Mouse (Mus musculus) G1E (cell line): ENCODE results near the gene Iqsec3. TPM values are rescaled to one million over a fixed set of nuclear protein-coding genes. Genes with fewer than 3 reads are reported as not detected.

Experiments
- ATAC-seq: 2 replicates; pipeline ENCODE4 v1.8.0; 2016; ENCODE audit warnings: mild to moderate bottlenecking; ENCODE audit not compliant: insufficient number of reproducible peaks, poor library complexity, low FRiP score, severe bottlenecking; ENCODE audit errors: extremely low read depth
- DNase-seq: peaks from one replicate; pipeline ENCODE4 v3.0.0; 2012; ENCODE audit warnings: low spot score
- H3K27me3 ChIP-seq: 2 replicates; pipeline ENCODE4 v1.6.1; 2012; ENCODE audit warnings: mild to moderate bottlenecking, low read length, inconsistent platforms; ENCODE audit not compliant: insufficient read depth
- H3K36me3 ChIP-seq: replicated peaks from 2 replicates; pipeline ENCODE3; 2012; ENCODE audit warnings: mild to moderate bottlenecking, inconsistent platforms
- H3K4me1 ChIP-seq: 2 replicates; pipeline ENCODE4 v1.6.1; 2012; ENCODE audit warnings: low read depth, low read length, inconsistent platforms, mixed read lengths; ENCODE audit not compliant: insufficient read depth
- H3K4me3 ChIP-seq: 2 replicates; pipeline ENCODE4 v1.5.1; 2012; ENCODE audit warnings: low read depth, mild to moderate bottlenecking, inconsistent platforms, low read length, moderate library complexity, mixed read lengths
- H3K9me3 ChIP-seq: replicated peaks from 2 replicates; pipeline ENCODE4 v1.6.1; 2012; ENCODE audit warnings: inconsistent platforms
- CTCF ChIP-seq: IDR thresholded peaks from 2 replicates; pipeline ENCODE4 v1.5.1; 2012; ENCODE audit warnings: low read depth, low read length, inconsistent platforms, mixed read lengths
- GATA1 ChIP-seq: IDR thresholded peaks from 2 replicates; pipeline ENCODE4 v1.6.1; 2012; ENCODE audit warnings: borderline replicate concordance, low read length, inconsistent platforms, mixed read lengths
- GATA2 ChIP-seq: IDR thresholded peaks from 2 replicates; pipeline ENCODE4 v1.6.1; 2012; ENCODE audit warnings: low read depth, low read length, inconsistent platforms, borderline replicate concordance
- POLR2AphosphoS5 ChIP-seq: IDR thresholded peaks from 2 replicates; pipeline ENCODE4 v1.6.1; 2012; ENCODE audit warnings: low read depth, low read length, inconsistent platforms; ENCODE audit not compliant: insufficient replicate concordance
- TAL1 ChIP-seq: conservative IDR thresholded peaks from 2 replicates; pipeline ENCODE4 v1.6.1; 2012; ENCODE audit warnings: low read depth, low read length, inconsistent platforms, mixed read lengths
- polyA plus RNA-seq: library from polyadenylated mRNA; stranded (reverse); fragments of >175 nt; gene quantifications from 2 replicates; pipeline ENCODE4 v1.2.3, GENCODE M21; 2012
- total RNA-seq, 2 experiments: library from RNA; stranded (forward) in 1 of 2; stranded (reverse) in 1 of 2; fragments of 200-1000 nt in 1 of 2; fragments of >200 nt in 1 of 2; fragmentation: Nextera tagmentation in 1 of 2; gene quantifications; 2 replicates each; pipeline ENCODE4 v1.2.3; 2014 to 2017

Iqsec3 gene
- total and polyA plus RNA-seq, 3 experiments, result 0.11 TPM; not detected in 2

DNA sequence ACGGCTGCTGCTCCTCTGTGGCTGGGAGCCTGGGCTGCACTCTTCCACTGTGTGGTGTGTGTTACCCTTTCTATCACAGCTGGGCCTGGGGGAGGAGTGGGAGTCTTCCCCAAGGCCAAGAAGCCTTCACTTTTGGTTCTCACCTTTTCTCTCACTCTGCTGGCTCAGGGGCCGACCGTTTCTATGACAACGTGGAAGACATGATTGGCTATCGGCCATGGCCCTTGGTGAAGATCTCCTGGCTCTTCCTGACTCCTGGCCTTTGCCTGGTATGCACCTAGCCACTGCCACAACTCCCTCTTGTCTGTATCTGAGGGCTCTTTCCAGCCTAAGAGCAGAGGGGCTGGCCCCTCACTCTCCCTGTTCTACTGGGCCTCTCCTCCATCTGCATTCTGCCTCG, 110.4 kb downstream of the Iqsec3 start:
- H3K27me3 ChIP-seq, result no peaks in the 10 kb centered on the region; the same call in 1 of the 2 replicates
- TF ChIP-seq CTCF (no peak), GATA1 (no peak), GATA2 (no peak), POLR2AphosphoS5 (no peak)

DNA sequence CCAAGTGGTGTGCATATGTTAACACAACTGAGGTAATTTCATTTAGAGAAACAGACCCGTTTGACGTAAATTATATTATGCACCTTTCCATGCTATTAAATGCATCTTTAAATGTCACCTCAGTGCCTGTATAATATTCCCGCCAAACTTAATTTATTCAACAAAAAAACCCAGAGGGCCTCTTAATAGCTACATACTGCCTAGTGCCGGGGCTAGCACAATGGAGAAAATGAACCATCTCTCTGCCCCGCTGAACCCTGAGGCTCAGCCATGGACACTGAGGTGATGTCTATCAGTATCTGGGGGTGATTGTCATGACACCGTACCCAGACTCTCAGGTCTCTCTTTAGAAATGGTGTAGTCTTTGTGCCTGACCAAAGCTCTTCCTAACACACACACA, 116.2 kb downstream of the Iqsec3 start:
- no peak for DNase-seq
- no peaks in the 10 kb centered on the region; the same call in 1 of the 2 replicates for H3K27me3 ChIP-seq
- no peaks in the 10 kb centered on the region for H3K4me1 ChIP-seq
- TF ChIP-seq POLR2AphosphoS5 (no peak), GATA1 (no peak), CTCF (no peak), GATA2 (no peak), TAL1 (no peak)
- no peaks in the 10 kb centered on the region for H3K9me3 ChIP-seq
- no peak overlapping the region for H3K4me3 ChIP-seq
- ATAC-seq, result no peak
- no peaks in the 10 kb centered on the region for H3K36me3 ChIP-seq

More for the DNA sequence above, 110.4 kb downstream of the Iqsec3 start:
- Histone ChIP-seq H3K4me1 (no peaks in the 10 kb centered on the region; the same call in 1 of the 2 replicates), H3K9me3 (no peaks in the 10 kb centered on the region), H3K4me3 (no peak overlapping the region), H3K36me3 (no peaks in the 10 kb centered on the region)
- ATAC-seq, result no peak
- no peak for DNase-seq

DNA sequence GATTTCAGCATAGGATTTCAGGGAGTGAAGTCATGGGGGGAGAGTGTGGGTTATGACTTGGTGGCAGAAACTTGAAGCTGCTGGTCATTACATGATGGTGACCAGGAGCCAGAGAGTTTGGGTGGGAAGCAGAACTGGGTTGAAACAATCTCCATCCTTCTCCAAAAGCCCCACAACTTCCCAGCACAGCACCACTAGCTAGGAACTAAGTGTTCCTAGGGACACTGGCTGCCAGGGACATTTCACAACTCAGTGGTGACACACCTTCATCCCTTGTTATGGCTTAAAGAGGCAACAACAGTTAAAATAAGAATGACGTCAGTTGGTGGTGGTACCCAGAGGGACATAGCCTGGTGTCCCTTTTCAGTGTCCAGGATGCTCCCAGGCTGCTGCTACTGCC, 117.4 kb downstream of the Iqsec3 start:
- Histone ChIP-seq H3K4me1 (no peaks in the 10 kb centered on the region), H3K4me3 (no peak overlapping the region), H3K27me3 (no peaks in the 10 kb centered on the region; the same call in 1 of the 2 replicates), H3K9me3 (no peaks in the 10 kb centered on the region), H3K36me3 (no peaks in the 10 kb centered on the region)
- no peak for ATAC-seq
- DNase-seq, result no peak
- no peak for TF ChIP-seq CTCF

DNA sequence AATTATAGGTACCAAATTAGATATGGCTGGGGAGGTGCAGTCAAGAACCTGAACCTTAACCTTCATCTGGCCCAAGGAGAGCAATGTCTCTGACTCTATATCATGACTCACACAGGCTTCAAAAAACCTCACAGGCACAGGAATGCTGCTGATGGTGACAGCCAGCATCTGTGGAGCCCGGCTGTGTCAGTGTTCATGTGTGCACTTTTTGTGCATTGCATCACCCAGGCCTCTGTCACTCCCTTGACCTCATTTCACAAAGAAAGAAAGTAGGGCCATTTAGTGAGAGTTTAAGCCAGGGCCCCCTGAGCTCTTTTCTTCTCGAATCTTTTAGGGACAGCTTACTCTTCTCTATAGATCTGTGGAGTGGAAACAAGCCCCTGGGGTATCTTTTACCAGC, 121.2 kb downstream of the Iqsec3 start:
- H3K9me3 ChIP-seq, result no peaks in the 10 kb centered on the region

GRCm38 (mm10) chr6:121346428-121346827, 127.0 kb downstream of the Iqsec3 start:
- no peaks in the 10 kb centered on the region for H3K9me3 ChIP-seq
- no peak overlapping the region for H3K4me3 ChIP-seq
- peaks cover 3% of the 10 kb centered on the region for H3K27me3 ChIP-seq
- no peaks in the 10 kb centered on the region for H3K36me3 ChIP-seq
- ATAC-seq (no peak), DNase-seq (no peak)
- no peak for TF ChIP-seq GATA2
- TF ChIP-seq POLR2AphosphoS5, result no peak
- TF ChIP-seq GATA1, result no peak
- TF ChIP-seq CTCF, result no peak
- TF ChIP-seq TAL1, result no peak
- peaks cover 2% of the 10 kb centered on the region; the same call in 1 of the 2 replicates for H3K4me1 ChIP-seq

More for the DNA sequence above, 121.2 kb downstream of the Iqsec3 start:
- Histone ChIP-seq H3K4me3 (no peak overlapping the region), H3K27me3 (no peaks in the 10 kb centered on the region; the same call in none of the 2 replicates), H3K36me3 (no peaks in the 10 kb centered on the region), H3K4me1 (no peaks in the 10 kb centered on the region)
- no peak for ATAC-seq
- TF ChIP-seq CTCF (no peak), GATA2 (no peak), GATA1 (no peak), POLR2AphosphoS5 (no peak), TAL1 (no peak)
- DNase-seq, result no peak

GRCm38 (mm10) chr6:121344329-121344728, 129.1 kb downstream of the Iqsec3 start:
- no peak for ATAC-seq
- DNase-seq, result no peak
- H3K4me3 ChIP-seq, result no peak overlapping the region

GRCm38 (mm10) chr6:121343771-121344123, 129.7 kb downstream of the Iqsec3 start:
- Histone ChIP-seq H3K36me3 (peaks cover 7% of the 10 kb centered on the region), H3K9me3 (no peaks in the 10 kb centered on the region), H3K4me1 (peaks cover 2% of the 10 kb centered on the region; the same call in 1 of the 2 replicates), H3K27me3 (peaks cover 3% of the 10 kb centered on the region), H3K4me3 (no peak overlapping the region)
- ATAC-seq (no peak), DNase-seq (no peak)
- TF ChIP-seq CTCF (no peak), GATA2 (no peak), POLR2AphosphoS5 (no peak), GATA1 (no peak), TAL1 (no peak)

More at GRCm38 (mm10) chr6:121344329-121344728, 129.1 kb downstream of the Iqsec3 start:
- peaks cover 3% of the 10 kb centered on the region for H3K27me3 ChIP-seq
- H3K9me3 ChIP-seq, result no peaks in the 10 kb centered on the region
- peaks cover under 1% of the 10 kb centered on the region for H3K36me3 ChIP-seq
- TF ChIP-seq TAL1, result no peak
- H3K4me1 ChIP-seq, result peaks cover 2% of the 10 kb centered on the region; the same call in 1 of the 2 replicates
